Mouse (Mus musculus): ENCODE measurements around the gene Gm37240.

- no peak for TF ChIP-seq POLR2A (IDR thresholded peaks at IDR 0.05; ENCODE audit: low read depth, low read length)
- no peak for TF ChIP-seq CTCF (IDR thresholded peaks at IDR 0.05; ENCODE audit: borderline replicate concordance, insufficient read depth, low read length)
Observed at GRCm38 (mm10) chr3:84685662-84686293, 1201.5 kb downstream of the Gm37240 start.
